ENCODE assay signal across 11 mouse cellular contexts in genomic region chr19:11690839-11691238, GRCm38 (mm10). TPM values are rescaled to one million over a fixed set of nuclear protein-coding genes. Genes with fewer than 3 reads are reported as not detected.
"Had no signal": no experiment of that assay in that cellular context is flagged by ENCODE, and none has a peak within 500 bp of the region (broad histone marks: within the 10 kb centered on the region; RNA-seq: fewer than 3 reads in every experiment).

Gene Oosp1, minus strand, starts transcription at chr19:11691150.

- ATAC-seq: midbrain, embryonic 15.5 days had no signal

- DNase-seq: kidney, adult 18-20 months; kidney, postnatal 14 days; left cerebral cortex, postnatal 4 days; lung, postnatal 4 days; right cerebral cortex, adult 18-20 months; right cerebral cortex, postnatal 25 days had no signal

RNA-seq across cellular contexts. Expression of gene Oosp1, which starts in this region (rescaled TPM):
- total RNA-seq: layer of hippocampus, adult 8-10 months; layer of hippocampus, postnatal 14 days; left cerebral cortex, adult 18-20 months; left cerebral cortex, postnatal 4 days; liver, adult 2 months had no signal
